Mouse (Mus musculus) urinary bladder, postnatal 0 days (tissue): ENCODE data around the gene Olfr845. TPM values are rescaled to one million over a fixed set of nuclear protein-coding genes. Genes with fewer than 3 reads are reported as not detected.

Experiments
- polyA plus RNA-seq: library from polyadenylated mRNA; unstranded; fragments of >200 nt; fragmentation: Nextera tagmentation; extraction: Ambion mirVana; gene quantifications from 2 replicates; pipeline ENCODE4 v1.2.1, GENCODE M21; 2015

Olfr845 gene
- polyA plus RNA-seq: not detected in 2 replicates

DNA sequence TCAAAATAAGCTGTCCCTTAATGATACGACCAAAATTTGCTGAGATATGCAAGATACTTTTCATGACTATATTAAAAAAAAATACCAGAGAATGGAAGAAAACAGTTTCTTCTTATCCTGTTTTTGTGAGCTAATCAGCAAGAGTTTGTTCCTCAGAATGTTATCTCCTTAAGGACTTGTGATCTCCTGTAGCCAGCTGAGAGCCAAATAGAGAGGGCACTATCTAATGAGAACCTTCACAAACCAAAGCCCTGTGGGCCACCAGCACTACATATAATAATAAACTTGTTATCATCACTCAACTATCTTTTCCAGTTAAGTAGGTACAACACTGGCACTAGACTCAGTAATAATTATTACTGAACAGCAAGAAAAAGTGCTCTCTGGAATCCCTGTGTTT, at the start of gene Olfr845:
TSS of gene Olfr845 (plus strand) at position 301 of the 400 bp plus-strand sequence.

DNA sequence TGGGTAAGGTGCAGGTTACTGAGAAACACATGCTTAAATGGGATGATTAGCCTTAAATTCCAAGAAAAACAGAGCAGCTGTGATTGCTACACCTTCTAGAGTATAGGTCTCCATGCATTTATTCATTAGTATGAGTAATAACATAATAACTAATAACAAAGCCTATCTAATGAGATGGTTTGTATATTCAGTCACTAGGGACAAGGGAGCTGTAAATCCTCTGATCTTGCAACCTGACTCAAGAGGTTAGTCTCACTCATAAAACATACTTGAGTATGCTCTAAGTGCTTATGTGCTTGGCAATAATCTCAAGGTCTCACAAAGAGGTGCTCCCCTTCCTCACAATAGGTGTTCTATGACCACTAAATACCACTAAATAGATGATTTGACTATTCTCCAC, 20.2 kb upstream of the Olfr845 start, which contains the start of gene Olfr844:
TSS of gene Olfr844 (plus strand) at position 301 of the 400 bp plus-strand sequence.

DNA sequence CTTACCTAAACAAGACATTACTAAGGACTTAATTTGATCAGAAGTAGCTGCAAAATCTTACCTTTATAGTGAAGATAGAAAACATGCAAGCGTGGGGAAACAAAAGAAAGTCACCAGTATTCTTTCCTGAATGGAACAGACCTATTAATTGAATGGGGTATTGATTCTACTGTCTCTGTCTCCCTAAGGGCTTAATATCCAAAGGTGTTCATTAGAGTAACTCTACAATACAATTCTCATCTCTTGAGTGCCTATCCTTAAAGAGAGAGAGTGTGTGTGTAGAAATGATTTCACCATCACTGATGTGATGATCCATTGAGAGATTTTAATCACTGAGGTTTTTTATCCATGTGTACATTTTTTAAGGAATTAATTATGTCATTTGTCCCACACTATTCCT, 27.6 kb downstream of the Olfr845 start, which contains the start of gene Olfr846:
TSS of gene Olfr846 (minus strand) at position 101 of the 400 bp plus-strand sequence.

DNA sequence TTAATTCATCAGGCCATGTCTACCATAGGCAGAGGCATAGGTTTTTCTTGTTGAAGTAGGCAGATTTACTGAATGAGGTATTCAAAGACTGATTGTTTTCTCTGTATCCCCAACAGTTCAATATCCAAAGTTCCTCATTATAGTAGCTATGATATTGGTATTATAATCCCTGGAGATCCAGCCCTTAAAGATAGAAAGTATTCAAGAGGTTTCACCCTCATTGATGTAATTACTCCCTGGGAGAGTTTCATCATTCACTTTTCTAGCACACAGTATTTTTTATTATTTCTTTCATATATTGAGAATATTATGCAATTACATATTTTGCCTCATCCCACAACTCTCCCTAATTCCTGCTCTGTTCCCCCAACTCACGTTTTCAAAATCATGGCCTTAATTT, 42.3 kb downstream of the Olfr845 start, which contains the start of gene Olfr847:
TSS of gene Olfr847 (minus strand) at position 101 of the 400 bp plus-strand sequence.

Other genes with a start within 250 kb of the Olfr845 start
- not detected in 2 replicates for gene Olfr836, start 216.1 kb upstream of the Olfr845 start, polyA plus RNA-seq
- gene Olfr837, start 200.1 kb upstream of the Olfr845 start, polyA plus RNA-seq: not detected in 2 replicates
- not detected in 2 replicates for gene Olfr839-ps1, start 159.1 kb upstream of the Olfr845 start, polyA plus RNA-seq
- not detected in 2 replicates for gene Olfr843, start 84.5 kb upstream of the Olfr845 start, polyA plus RNA-seq
- gene Olfr844, start 20.1 kb upstream of the Olfr845 start, polyA plus RNA-seq: not detected in 2 replicates
- gene Olfr846, start 27.5 kb downstream of the Olfr845 start, polyA plus RNA-seq: not detected in 2 replicates
- not detected in 2 replicates for gene Olfr847, start 42.2 kb downstream of the Olfr845 start, polyA plus RNA-seq
- gene Olfr849, start 103.8 kb downstream of the Olfr845 start, polyA plus RNA-seq: not detected in 2 replicates
- not detected in 2 replicates for gene Olfr850, start 141.8 kb downstream of the Olfr845 start, polyA plus RNA-seq
- not detected in 2 replicates for gene Olfr851, start 156.8 kb downstream of the Olfr845 start, polyA plus RNA-seq
- gene Olfr853, start 204.6 kb downstream of the Olfr845 start, polyA plus RNA-seq: not detected in 2 replicates
- gene Olfr854, start 230.9 kb downstream of the Olfr845 start, polyA plus RNA-seq: not detected in 2 replicates
- gene Olfr855, start 246.2 kb downstream of the Olfr845 start, polyA plus RNA-seq: not detected in 2 replicates